Comparison of ENCODE assay signal across 20 mouse cellular contexts in genomic region chr9:25513556-25513955, GRCm38 (mm10). TPM values are rescaled to one million over a fixed set of nuclear protein-coding genes. Genes with fewer than 3 reads are reported as not detected.
DNase-seq lines count a peak whose midpoint lies in the region; ATAC-seq and TF ChIP-seq lines count a peak whose summit lies in the region.
"Had no signal": no experiment of that assay in that cellular context is flagged by ENCODE, and none has a peak within 500 bp of the region (broad histone marks: within the 10 kb centered on the region; RNA-seq: fewer than 3 reads in every experiment).

No protein-coding gene starts in this region.

- 54% methylated on average over 3 of the region's 3 CpGs for WGBS in heart, embryonic 16.5 days
- WGBS in heart, embryonic 10.5 days, result 73% methylated on average over 3 of the region's 3 CpGs

- no peak for ATAC-seq in heart, embryonic 16.5 days (replicated peaks; ENCODE audit: extremely low read depth, insufficient read depth, low FRiP score)

- TF ChIP-seq CTCF in gastrocnemius, adult 2 months (IDR thresholded peaks at IDR 0.05), result no peak

- H3K9ac ChIP-seq in heart, embryonic 16.5 days (ENCODE audit: low read length), result no peak overlapping the region
- H3K9ac ChIP-seq: embryonic facial prominence, embryonic 15.5 days; hindbrain, embryonic 13.5 days; neural tube, embryonic 12.5 days had no signal

- no peaks in the 10 kb centered on the region for H3K36me3 ChIP-seq in heart, embryonic 16.5 days (ENCODE audit: control insufficient read depth, insufficient read depth)
- H3K36me3 ChIP-seq in heart, embryonic 10.5 days, result no peaks in the 10 kb centered on the region
- H3K36me3 ChIP-seq: embryonic facial prominence, embryonic 15.5 days; forebrain, embryonic 10.5 days; hindbrain, embryonic 13.5 days; limb, embryonic 10.5 days; neural tube, embryonic 12.5 days had no signal

- H3K4me1 ChIP-seq in heart, embryonic 16.5 days (ENCODE audit: control insufficient read depth, insufficient read depth, low read length), result peaks cover 69% of the 10 kb centered on the region
- peaks cover 71% of the 10 kb centered on the region for H3K4me1 ChIP-seq in heart, embryonic 10.5 days
- H3K4me1 ChIP-seq: embryonic facial prominence, embryonic 15.5 days; neural tube, embryonic 12.5 days had no signal

- H3K4me3 ChIP-seq in gastrocnemius, adult 2 months, result no peak overlapping the region
- H3K4me3 ChIP-seq in heart, embryonic 16.5 days (ENCODE audit: low read length), result no peak overlapping the region
- no peak overlapping the region for H3K4me3 ChIP-seq in heart, embryonic 10.5 days
- H3K4me3 ChIP-seq: embryonic facial prominence, embryonic 15.5 days; forebrain, embryonic 10.5 days; hindbrain, embryonic 13.5 days; left cerebral cortex, adult 2 months; limb, embryonic 10.5 days; neural tube, embryonic 12.5 days had no signal

- DNase-seq in gastrocnemius, adult 2 months, result peak; percentile 54
- no peak for DNase-seq in gastrocnemius, postnatal 36 days
- no peak for DNase-seq in heart, embryonic 10.5 days (ENCODE audit: low spot score)
- peak; percentile 51 for DNase-seq in cerebellum, adult 8-10 months
- peak; percentile 77 for DNase-seq in skeletal muscle tissue, adult 2 months (ENCODE audit: low read depth, low spot score)
- no peak for DNase-seq in ovary, postnatal 14 days (ENCODE audit: low spot score)
- DNase-seq: adrenal gland, postnatal 14 days; embryo, embryonic 11 days; thymus, postnatal 25 days had no signal

- peak overlapping the region; percentile 83 for H3K27ac ChIP-seq in gastrocnemius, adult 2 months
- peak overlapping the region; percentile 33 for H3K27ac ChIP-seq in heart, embryonic 16.5 days (ENCODE audit: low read length)
- H3K27ac ChIP-seq in heart, embryonic 10.5 days, result no peak overlapping the region
- H3K27ac ChIP-seq: embryonic facial prominence, embryonic 15.5 days; forebrain, embryonic 10.5 days; hindbrain, embryonic 13.5 days; left cerebral cortex, adult 2 months; limb, embryonic 10.5 days; macrophage; neural tube, embryonic 12.5 days; stomach, postnatal 0 days had no signal

- intact Hi-C loops in gastrocnemius, adult 2 months (cut with DNase I), result no loop called here
- intact Hi-C loops in gastrocnemius, postnatal 36 days (cut with DNase I), result no loop called here

- H3K4me2 ChIP-seq in heart, embryonic 16.5 days (ENCODE audit: low read depth, low read length), result no peak overlapping the region
- H3K4me2 ChIP-seq: embryonic facial prominence, embryonic 15.5 days; hindbrain, embryonic 13.5 days; liver, embryonic 11.5 days; midbrain, embryonic 11.5 days; neural tube, embryonic 12.5 days had no signal

- H3K27me3 ChIP-seq in heart, embryonic 16.5 days (ENCODE audit: control insufficient read depth, insufficient read depth, low read length), result no peaks in the 10 kb centered on the region
- no peaks in the 10 kb centered on the region for H3K27me3 ChIP-seq in heart, embryonic 10.5 days (ENCODE audit: insufficient read depth, poor library complexity, severe bottlenecking)
- H3K27me3 ChIP-seq: embryonic facial prominence, embryonic 15.5 days; hindbrain, embryonic 13.5 days; neural tube, embryonic 12.5 days had no signal

- H3K9me3 ChIP-seq in heart, embryonic 16.5 days (replicated peaks; ENCODE audit: control insufficient read depth, low read length), result no peaks in the 10 kb centered on the region
- no peaks in the 10 kb centered on the region for H3K9me3 ChIP-seq in heart, embryonic 10.5 days
- H3K9me3 ChIP-seq: embryonic facial prominence, embryonic 15.5 days; forebrain, embryonic 10.5 days; hindbrain, embryonic 13.5 days; limb, embryonic 10.5 days; neural tube, embryonic 12.5 days had no signal

RNA-seq across cellular contexts. Expression of gene Eepd1, which starts 32.2 kb away (rescaled TPM):
- total RNA-seq in gastrocnemius, adult 2 months (2021), result 100 to 1,000 TPM in 1 of 2 experiments, 10 to 100 TPM in 1; 99.2 to 114 TPM
- total RNA-seq in gastrocnemius, postnatal 36 days (2021), result 10 to 100 TPM; 78.3 to 94.2 TPM
- polyA plus RNA-seq in heart, embryonic 16.5 days (2015; fragmentation: Nextera tagmentation; extraction: Ambion mirVana), result 19.1 and 22.9 TPM in 2 replicates
- polyA plus RNA-seq in heart, embryonic 10.5 days (2016; fragmentation: Nextera tagmentation; extraction: Ambion mirVana), result 22.6 and 24.2 TPM in 2 replicates

Comparison
In these comparisons a context has a peak if more than half of its experiments do, and no peak if none do; other contexts are left out.
1. DNase-seq: peak in gastrocnemius, adult 2 months (single experiment), cerebellum, adult 8-10 months (single experiment) and skeletal muscle tissue, adult 2 months (single experiment); none in gastrocnemius, postnatal 36 days (0 of 2), heart, embryonic 10.5 days (single experiment) and ovary, postnatal 14 days (single experiment).